Mouse (Mus musculus) kidney, adult 11 months (tissue): ENCODE measurements around the gene Gprin1.

Experiments used
- DNase-seq: peaks from one replicate; pipeline ENCODE4 v3.0.0; 2022

The Gprin1 gene

DNA sequence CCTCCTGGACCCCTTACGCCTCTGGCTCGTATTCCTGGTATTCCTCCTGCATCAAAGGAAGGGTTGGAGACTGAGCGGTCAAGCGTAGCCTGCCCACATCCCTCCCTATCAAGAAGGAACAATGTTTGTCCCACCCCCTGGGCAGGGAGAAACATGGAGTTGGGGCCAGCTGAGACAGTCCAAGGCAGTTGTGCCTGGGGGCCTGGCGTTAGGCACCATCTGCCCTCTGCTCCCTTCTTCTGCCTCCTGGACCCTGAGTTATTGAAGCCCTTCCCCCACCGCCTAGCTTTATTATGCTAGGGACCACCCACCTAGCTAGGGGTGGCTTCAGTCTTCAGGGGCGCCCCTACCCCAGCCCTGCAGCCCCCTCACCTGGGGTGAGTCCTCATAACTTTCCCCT lies 9.8 kb upstream of the Gprin1 start:
- DNase-seq = no peak

DNA sequence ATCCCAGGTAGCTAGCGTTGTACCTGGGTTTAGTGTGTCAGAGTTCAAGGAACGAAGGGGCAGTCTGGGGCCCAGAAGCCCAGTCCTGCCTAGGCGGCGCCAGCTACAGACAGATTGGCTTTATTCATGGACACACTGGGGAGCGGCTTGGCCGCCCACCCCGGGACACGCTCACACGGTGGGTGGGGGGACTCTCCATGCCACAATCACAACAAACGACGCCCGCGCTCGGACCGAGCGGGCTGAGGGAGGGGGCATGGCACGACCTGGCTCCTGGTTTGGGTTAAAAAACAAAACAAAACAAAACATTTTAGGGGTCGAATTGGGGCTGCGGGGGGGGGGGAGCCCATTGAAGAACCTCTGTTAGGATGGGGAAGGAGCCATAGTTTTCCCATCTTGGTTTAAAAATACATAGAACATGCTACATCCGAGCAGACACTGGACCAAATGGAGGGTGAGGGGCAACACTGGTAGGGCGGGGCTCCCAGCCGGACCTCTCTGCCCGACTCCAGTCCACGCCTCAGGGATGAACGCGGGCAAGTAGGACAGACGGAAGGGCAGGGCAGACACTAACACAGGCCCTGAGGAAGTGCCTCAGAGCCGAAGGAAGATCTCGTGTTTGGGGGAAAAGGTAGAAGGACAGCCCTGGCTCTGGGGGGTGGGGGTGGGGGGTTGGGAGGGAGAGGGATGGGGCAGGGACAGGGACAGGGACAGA lies 9.2 kb upstream of the Gprin1 start:
- no peak for DNase-seq

DNA sequence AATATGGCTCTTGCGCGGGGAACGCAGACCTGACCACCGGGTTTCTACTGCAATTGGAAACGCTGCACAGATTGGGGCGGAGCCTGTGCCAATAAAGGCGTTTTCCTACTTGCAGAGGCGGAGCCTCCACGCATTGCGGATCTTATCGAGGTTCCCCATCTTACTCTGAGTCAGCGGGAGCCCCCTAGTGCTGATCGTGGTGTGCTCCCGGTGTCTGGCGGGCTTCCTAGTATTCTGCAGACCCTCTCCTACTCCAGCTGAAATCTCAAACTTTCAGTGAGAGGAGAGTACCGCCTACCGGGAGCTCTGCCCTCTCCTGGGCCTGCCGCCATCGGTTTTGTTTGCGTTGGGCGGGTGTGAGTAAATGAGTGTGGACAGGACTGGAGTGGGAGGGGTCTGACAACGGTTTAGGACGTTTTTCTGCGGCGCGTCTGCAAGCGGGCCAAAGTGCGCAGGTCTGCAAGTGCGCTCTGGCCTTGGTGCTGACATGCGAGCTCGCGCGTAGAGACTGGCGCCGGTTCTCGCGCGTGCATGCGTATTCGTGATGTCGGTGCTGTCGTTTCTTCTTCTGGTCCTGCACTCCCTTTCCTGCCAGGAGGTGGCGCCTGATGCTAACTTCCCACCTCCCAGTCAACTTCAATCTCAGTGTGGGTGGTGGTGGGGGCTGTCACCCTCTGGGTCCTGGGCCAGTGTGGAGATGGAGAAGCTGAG lies 8.5 kb upstream of the Gprin1 start:
- peak; percentile 59 for DNase-seq

DNA sequence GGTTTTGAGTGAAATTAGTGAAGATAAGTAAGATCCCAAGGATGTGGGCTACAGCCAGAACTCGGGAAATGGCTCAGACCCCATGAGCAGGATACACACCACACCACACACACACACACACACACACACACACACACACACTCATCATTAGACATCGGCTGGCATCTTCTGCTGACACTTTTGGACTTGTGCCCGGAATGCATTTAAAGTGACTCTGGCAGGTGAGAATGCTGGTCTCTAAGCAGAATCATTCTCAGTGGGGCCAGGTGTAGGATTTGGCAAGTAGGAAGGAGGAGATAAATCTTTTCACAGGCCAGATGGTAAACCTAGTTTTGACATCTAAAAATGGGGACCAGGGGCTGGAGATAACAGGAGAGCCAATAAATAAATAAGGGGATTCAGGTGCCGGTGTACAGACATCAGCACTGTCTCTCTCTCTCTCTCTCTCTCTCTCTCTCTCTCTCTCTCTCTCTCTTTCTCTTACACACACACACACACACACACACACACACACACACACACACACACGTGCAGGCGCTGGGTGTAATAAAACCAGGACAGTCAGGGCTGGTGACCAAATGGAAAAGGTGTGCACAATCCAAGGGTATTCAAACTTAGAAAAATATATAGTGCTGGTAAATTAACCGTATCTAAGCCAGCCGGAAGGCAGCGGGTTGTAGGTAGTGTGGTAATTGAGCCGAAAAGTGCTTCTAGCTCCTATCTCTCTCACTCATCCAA lies 7.6 kb upstream of the Gprin1 start:
- DNase-seq = no peak

DNA sequence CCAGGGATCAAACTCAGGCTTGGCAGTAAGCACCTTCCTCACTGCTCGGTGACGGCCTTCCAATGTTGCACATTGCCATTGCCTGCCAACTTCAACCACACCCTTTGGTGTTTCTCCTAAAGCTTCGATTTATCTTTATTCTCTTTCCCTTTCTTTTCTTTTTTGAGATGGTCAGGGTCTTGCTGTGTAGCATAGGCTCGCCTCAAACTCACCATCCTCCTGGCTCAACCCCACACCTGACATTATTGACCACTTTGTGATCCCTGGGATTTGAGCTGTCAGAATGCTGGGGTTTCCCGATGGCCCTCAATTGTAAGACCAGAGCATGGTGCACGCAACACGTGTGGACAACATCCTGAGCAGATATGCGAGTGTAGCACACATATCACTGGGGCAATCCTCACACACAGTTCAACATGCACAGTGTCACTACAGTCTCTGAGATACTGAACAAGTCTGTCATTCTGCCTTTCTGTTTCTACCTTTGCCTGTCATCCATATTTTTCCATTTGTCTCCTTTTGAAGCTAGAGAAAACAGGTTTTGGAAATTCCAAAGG lies 6.6 kb upstream of the Gprin1 start:
- DNase-seq = no peak

DNA sequence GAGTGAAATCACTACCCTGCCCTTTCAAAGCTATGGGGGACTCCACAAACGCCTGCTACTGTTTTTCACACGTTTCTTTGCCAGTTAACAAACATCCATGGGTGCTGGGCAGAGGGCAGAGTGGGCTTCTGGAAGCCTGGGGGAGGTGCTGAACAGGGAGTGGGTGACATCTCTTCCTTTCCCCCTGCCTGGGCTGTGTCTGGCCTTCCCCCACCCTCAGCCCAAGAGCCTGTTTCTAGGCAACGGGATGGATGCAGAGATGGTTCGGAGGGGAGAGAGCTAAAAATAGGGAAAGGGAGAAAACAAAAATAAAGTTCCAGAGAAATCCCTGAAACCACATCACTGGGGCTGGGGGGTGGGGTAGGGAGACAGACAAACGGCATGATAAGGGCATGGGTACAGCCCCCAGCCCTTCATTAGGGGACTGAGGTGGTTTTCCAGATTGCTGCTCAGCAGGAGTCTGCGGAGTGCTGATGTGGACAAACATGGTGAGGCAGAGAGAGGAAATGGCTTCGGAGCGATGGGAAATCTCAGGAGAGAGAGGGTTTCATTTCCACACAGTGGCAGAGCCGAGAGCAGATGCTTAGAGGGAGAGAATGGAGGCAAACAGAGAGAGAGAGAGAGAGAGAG lies 5.6 kb upstream of the Gprin1 start:
- no peak for DNase-seq

DNA sequence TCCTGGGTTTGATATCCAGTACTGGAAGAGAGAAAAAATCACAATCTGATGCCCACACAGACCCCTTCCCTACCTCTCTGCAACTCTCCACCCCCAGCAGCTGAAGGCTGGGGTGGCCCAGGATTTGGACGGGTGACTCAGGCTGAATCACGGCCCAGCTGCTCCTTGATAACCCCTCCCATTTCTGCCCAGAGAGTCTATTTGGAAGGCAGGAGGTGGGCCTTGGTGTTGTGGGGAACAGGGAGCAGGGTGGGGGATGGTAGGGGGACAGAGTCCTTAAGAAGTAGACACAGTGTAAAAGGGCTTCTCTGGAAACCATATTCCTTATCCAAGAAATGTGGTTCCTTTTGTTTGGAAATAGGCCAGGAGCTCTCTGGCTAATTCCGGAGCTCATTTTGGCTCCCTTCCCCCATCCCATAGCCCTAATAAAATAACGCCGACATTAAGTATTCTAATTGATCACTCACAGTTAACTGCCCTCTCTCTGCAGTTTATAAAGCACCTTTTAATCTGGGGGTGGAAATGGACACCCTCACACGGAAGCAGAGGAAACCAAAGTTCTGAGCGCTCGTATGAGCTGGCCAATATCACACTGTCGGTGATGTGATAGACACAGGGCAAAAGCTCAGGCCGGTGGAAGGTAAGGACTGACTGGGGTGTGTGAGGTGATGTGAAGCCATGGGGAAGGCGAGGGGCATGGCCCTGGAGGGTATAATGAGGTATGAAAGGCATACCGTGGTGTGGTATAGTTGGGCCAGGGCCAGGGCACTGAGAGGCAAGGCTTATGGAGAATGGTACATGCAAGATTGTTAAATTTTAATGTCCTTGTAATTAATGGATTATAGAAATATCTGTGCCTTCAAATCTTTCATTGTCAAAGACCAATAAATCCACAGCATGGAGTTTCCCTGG lies 4.8 kb upstream of the Gprin1 start:
- no peak for DNase-seq

DNA sequence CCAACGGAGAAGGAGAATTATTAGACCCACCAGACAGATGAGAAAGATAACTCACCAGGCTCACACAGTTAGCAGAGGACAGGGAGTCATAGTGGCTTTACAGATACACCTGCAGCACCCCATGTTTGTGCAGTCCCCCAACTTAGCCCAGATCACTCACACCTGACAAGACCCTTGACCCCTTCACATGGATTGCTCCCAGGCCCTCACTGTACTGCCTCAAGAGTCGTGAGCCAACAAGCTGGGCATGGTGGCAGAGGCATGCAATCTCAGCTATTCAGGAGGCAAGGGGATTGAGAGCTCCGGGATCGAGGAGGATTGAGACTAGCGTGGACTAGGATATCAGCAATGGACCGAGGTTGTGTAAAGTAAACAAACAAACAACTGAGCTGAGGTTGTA lies 4.1 kb upstream of the Gprin1 start:
- DNase-seq = no peak

DNA sequence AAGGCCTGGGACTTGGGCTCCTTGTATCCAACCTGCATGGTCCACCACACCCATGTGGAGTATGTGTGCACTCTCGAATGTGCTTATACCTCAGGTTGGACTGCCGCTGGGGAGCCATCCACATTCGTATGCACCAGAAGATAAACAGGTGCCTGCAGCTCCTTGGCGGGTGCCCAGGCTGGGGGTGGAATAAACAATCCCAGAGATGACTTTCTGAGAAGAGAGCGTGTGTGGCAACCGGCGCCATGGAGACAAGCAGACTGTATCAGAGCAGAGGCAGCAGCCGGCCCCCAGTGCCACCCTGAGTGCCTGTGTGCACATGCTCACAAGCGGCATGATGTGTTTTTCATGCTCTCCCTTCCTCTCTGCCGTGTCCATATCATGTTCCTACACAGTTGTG lies 3.0 kb upstream of the Gprin1 start:
- no peak for DNase-seq

DNA sequence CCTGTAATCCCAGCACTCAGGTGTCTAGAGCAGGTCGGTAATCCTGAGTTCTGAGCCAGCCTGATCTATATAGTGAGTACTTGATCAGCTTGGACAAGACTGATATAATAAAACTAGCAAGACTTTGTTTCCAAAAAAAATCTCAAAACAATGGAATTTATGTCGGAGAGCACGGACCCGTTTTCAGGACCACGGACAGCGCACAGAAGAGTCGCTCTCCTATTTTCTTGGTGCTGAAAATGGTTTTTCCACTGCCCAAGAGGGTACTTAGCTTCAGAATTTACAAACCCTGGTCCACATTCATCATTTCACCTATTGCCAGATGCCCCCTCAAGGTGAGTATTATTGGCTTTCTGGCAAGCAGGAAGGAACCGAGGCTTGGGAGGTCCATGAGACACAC lies 1.0 kb upstream of the Gprin1 start:
- DNase-seq = no peak

DNA sequence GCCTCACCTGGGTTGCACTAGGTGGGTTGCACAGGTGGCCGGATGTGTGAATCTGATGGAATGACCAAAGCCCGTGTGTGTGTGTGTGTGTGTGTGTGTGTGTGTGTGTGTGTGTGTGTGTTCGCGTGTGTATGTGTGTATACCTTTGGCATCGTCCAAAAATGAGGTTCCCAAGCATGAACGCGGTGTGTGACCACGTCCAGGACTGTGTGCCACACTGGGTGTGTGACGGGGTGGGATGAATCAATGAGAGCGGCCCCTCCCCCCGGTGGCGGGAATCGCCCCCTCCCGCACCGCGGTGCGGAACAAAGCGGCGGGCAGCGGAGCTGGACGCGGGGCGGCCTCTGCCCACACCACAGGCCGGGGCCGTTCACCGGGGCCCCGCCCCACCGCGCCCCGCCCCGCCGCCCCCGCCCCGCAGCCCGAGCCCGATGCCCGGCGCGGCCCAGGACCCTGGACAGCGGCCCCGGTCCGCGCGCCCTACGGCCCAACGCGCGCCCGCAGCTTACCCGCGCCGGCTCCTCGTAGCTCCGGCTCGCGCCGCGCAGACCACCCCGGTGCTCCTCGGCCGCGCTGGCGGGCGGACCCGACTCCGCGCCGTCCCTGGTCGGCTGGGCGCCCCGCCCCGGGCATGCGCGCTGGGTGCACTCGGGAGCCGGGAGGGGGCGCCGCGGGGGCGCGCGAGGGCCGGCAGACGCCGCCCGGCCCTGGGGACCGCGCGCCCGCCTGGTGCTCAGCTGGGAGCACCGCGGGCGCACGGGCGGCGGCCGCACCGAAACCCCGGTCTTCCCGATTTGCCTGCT lies 412 bp downstream of the Gprin1 start:
- no peak for DNase-seq

DNA sequence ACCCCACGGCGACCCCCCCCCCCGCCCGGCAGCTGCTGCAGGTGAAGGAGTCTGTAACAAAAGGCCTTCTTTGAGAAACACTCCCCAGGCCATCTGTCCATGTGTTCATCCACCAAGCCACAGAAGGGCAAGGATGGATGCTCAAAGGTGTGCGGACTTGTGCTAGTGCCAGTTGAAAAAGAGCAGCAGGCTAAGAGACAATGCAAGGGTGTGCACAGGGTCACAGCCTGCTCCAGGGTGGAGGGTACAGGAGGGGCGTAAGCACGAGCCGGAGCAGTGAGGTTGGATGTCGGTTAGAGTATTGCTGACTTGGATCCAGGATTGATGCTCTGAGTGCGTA lies 983 bp downstream of the Gprin1 start:
- no peak for DNase-seq

DNA sequence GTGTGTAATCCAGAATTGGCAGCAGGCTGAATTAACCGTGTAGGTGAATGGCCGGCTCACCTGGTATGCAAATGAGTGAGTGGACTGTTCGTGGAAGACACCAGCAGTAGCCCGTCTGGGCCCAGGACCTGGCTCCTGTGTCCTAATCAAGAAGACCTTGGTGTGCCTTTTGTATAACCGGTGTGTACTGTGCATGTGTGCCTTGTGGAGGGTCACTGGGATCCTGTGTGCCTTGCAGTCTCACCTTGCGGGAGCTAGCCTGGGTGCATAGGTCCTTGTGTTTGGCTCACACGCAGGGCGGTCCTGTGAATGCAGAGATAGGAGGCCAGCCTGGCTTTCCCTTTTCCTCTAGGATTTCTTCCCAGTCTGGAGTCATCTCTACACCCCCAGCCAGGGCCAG lies 1.5 kb downstream of the Gprin1 start:
- DNase-seq = no peak

DNA sequence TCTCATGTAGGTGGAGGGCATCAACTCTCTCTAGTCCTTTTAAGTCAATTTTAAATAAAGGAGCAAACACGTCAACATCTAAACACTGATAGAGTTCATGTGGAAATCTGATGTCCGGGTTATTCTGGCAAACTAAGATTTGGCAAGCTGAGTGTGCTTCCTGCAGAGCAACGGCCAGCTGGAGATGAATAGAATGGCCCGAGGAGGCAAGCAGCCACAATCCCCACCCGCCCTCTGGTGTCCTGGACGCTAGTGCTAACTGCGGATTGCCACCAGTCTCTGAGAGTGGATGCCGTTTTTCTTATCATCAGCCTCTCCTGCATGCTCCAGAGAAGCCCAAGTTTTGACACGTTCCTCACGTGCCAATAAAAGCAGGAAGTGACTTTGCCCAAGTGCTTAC lies 2.8 kb downstream of the Gprin1 start:
- DNase-seq = no peak

DNA sequence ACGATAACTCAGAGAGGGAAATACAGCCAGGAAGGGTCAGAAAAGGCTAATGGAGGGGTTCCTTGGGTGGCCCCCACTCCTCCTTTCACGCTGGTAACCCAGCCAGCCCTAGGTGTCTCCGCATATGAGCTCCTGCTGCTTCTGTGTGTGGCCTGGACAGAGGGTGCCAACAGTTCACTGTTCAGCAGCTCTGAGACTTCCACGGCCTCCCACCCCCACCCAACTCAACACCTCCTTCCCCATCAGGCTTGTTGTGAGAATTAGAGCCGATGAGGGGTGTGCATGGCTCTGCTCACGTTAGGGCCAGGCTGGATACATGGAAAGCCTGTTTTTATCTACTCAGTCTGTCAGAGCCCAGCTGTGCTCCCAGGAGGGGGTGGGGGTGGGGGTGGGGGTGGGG lies 3.6 kb downstream of the Gprin1 start:
- no peak for DNase-seq

DNA sequence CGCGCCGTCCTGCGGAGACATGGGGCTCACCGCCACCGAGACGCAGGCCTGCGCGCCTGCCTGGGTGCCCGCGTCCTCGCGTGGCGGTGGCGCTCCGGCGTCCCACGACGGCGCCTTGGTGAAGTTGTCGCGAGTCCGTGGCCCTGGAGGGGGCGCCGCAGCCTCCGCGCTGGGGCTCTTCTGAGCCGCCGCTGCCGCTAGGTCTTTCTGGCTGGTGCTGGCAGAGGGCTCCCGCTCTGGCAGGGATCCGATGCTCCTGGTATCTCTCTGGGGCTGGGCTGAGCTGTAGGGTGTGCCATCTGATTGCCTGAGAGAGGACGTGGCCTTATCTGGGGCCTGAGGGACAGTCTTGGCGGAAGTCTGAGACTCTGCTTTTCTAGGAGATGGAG lies 11.5 kb downstream of the Gprin1 start:
- no peak for DNase-seq

DNA sequence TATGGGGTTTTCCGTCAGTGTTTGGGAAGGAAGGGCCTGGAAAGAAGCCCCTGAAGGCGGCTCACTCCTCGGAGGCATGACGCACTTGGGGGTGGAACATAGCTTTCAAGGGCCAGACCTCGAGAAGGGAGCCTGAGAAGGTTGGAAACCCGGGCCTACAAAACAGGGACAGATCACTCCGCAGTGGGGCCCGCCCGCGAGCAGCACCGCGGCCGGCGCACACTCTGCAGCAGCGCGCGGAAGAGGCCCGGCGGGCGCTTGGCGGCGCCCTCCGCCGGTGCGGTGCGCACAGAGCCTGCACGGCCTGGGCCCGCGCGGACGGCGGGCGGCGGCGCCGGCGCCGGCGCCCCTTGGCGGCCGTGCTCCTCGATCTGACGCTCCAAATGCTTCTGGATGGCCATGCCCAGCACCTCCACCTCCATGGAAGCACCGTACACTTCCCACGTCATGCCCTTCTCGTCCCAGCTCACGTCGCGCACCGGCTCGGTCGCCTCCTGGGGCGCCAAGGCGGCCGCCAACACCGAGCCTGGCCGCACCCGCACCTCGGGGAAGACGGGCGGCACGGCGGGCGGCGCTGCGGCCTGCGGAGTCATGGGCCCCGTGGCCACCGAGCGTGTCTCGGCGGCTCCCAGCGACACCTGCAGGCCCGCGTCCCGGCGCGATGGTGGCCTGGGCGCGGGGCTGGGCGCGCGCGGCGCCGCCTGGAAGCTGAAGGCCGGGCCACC lies 12.0 kb downstream of the Gprin1 start:
- no peak for DNase-seq

DNA sequence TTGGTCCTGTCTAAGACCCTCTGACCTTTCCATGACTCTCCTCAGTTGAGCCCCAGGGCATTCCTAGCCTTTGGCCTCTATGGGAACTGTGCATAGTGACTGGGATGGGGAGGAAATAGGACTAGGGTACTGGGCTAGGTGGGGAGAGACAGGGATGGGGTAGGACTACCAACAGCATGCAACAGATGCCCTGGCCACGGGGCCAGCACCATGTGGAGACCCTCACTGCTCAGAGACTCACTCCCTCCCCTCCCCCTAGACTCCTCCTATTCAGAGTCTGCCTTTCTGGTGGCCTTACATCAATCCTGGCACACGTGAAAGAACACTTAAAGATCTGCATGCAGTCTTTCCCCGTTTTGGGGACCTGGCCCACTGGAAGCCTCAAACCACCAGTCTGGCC lies 12.7 kb downstream of the Gprin1 start:
- no peak for DNase-seq

DNA sequence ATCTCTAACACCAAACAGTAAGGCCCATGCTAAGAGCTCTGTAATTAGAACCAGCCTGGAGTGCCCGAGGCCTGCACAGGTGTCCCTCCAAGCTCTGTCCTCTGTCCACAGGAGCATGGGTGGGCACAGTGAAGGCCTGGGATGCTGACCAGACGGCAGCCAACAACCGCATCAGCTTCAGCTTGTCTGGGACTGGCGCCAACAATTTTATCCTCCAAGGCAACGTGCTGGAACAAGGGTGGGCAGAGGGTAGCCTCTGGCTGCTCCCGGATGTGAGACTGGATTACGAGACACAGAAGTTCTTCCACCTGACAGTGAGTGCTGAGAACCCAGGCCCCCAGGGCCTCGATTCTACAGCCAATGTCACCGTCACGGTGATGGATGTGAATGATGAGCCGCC lies 23.5 kb downstream of the Gprin1 start:
- DNase-seq = no peak

DNA sequence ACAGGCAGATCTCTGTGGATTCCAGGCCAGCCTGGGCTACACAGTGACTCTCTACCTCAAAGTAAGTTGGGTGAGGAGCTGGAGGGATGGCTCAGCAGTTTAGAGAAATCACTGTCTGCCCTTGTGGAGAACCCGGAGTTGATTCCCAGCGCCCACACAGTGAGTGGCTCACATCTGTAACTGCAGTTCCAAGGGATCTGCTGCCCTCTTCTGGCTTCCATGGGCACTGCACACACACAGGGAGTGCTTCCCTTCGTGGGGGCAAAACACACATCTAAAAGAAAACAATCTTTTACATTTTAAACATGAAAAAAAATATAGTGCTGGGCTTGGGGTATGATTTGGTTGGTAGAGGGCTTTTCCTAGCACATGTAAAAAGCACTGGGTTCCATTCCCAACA lies 26.5 kb downstream of the Gprin1 start:
- no peak for DNase-seq

DNA sequence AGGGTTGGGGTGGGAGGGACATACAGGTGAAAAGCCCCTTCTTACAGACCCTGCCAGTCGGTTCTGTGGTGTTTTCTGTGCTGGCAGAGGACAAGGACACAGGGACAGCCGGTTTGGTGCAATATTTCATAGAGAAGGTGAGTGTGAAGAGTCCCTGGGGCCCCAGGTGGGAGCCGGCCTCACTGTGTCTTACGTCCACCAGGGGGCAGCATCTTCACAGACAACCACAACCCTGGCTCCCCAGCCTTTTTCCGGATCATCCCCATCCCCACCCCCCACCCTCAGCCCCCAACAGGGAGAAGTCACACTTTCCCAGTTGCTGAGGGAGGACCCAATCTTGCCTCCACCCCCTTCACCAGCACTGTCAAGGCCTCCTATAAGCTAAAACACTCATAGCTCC lies 32.8 kb downstream of the Gprin1 start:
- DNase-seq = no peak
